Comparison of ENCODE assay signal across 20 mouse cellular contexts in the genomic region with DNA sequence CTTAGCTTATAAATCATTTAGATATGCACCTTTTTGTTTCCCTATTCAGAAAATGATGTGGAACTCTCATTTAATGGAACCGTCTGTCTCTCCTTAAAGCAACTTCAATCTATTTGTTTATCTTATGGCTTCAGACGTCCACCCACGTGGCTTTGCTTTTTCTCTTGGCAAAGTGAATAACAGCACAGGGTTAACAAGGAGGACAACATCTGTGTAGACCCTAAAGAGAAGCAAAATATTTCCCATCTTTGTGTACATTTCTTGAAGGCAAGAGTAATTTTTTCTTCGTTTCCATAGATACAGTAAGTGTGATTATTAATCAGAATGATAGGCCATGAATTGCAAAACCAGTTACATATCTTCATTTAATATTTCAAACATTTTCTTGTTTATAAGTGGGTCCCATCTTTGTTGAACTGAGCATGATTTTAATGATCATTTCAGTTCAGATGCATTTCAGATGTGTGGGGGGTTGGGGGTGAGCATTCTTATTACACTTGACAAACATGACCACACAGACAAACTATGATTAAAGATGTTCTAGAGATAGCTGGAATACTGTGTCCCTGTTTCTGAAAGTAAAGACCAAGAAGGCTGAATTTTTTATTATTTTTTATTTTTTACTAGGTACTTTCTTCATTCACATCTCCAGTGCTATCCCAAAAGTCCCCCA. TPM values are rescaled to one million over a fixed set of nuclear protein-coding genes. Genes with fewer than 3 reads are reported as not detected.
"Had no signal": no experiment of that assay in that cellular context is flagged by ENCODE, and none has a peak within 500 bp of the region (broad histone marks: within the 10 kb centered on the region; RNA-seq: fewer than 3 reads in every experiment).

No protein-coding gene starts in this region.

- ATAC-seq: midbrain, embryonic 15.5 days had no signal

- H3K9ac ChIP-seq: liver, embryonic 13.5 days; lung, embryonic 15.5 days; midbrain, embryonic 12.5 days; midbrain, embryonic 15.5 days; neural tube, embryonic 12.5 days; neural tube, embryonic 15.5 days had no signal

- DNase-seq: kidney, adult 11 months; kidney, adult 8-10 months; kidney, postnatal 14 days; layer of hippocampus, postnatal 36 days; liver, embryonic 13.5 days; lung, postnatal 14 days; right cerebral cortex, adult 18-20 months; right cerebral cortex, postnatal 14 days; right cerebral cortex, postnatal 4 days; thymus, adult 2 months; thymus, postnatal 14 days; thymus, postnatal 4 days had no signal

- H3K27me3 ChIP-seq: liver, embryonic 13.5 days; lung, embryonic 15.5 days; midbrain, embryonic 12.5 days; midbrain, embryonic 15.5 days; neural tube, embryonic 12.5 days; neural tube, embryonic 15.5 days had no signal

- H3K4me1 ChIP-seq: liver, embryonic 13.5 days; midbrain, embryonic 12.5 days; midbrain, embryonic 15.5 days; neural tube, embryonic 12.5 days; neural tube, embryonic 15.5 days had no signal

- H3K27ac ChIP-seq: left cerebral cortex, adult 2 months; liver, embryonic 13.5 days; lung, embryonic 15.5 days; macrophage; midbrain, embryonic 12.5 days; midbrain, embryonic 15.5 days; neural tube, embryonic 12.5 days; neural tube, embryonic 15.5 days; stomach, postnatal 0 days had no signal

- H3K4me3 ChIP-seq: left cerebral cortex, adult 2 months; liver, embryonic 13.5 days; lung, embryonic 15.5 days; midbrain, embryonic 12.5 days; midbrain, embryonic 15.5 days; neural tube, embryonic 12.5 days; neural tube, embryonic 15.5 days had no signal

- H3K9me3 ChIP-seq: liver, embryonic 13.5 days; lung, embryonic 15.5 days; midbrain, embryonic 12.5 days; midbrain, embryonic 15.5 days; neural tube, embryonic 12.5 days; neural tube, embryonic 15.5 days had no signal

- H3K4me2 ChIP-seq: liver, embryonic 13.5 days; lung, embryonic 15.5 days; midbrain, embryonic 12.5 days; midbrain, embryonic 15.5 days; neural tube, embryonic 12.5 days; neural tube, embryonic 15.5 days had no signal

- H3K36me3 ChIP-seq: liver, embryonic 13.5 days; lung, embryonic 15.5 days; midbrain, embryonic 12.5 days; midbrain, embryonic 15.5 days; neural tube, embryonic 12.5 days; neural tube, embryonic 15.5 days had no signal

RNA-seq across cellular contexts. Expression of gene Pde1a, which starts 49.5 kb away (rescaled TPM):
- polyA plus RNA-seq: macrophage had no signal
